Mouse (Mus musculus) lung, postnatal 0 days (tissue): Measurements from ENCODE around the gene Bhlha15.

Experiments used
- CTCF ChIP-seq: IDR thresholded peaks from 2 replicates; pipeline ENCODE4 v1.5.1; 2016; ENCODE audit warnings: antibody characterized with exemption, mild to moderate bottlenecking
- EP300 ChIP-seq: IDR thresholded peaks from 2 replicates; pipeline ENCODE4 v1.6.1; 2016; ENCODE audit warnings: antibody characterized with exemption, mild to moderate bottlenecking, control low read depth

DNA sequence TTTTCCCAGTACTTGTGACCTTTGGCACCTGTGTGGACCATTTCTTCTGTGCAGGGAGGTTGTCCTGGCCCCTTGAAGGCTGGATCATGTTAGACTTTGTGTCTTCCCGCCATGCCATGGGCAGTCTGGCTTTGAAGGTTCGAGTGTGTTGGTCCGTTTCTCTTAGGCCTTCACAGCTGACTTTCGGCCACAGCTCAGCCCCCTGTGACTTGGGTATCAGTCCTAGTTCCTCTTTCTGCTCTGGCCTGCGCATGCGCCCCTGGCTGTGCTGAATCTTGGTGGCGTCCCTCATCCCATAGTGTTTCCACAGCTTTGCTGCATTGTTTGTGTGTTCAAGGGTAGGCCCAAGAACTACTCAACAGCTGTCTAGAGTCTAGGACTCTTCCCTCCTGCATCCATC, 8.8 kb upstream of the Bhlha15 start:
- TF ChIP-seq CTCF (no peak), EP300 (no peak)
